Mouse (Mus musculus) megakaryocyte, embryonic 14.5 days (primary cell): ENCODE results near the gene Ccdc163.

Experiments
- FLI1 ChIP-seq: IDR thresholded peaks from 2 replicates; pipeline ENCODE4 v1.6.1; 2012; ENCODE audit warnings: low read length, inconsistent platforms, mixed read lengths
- GATA1 ChIP-seq: IDR thresholded peaks from 3 replicates; pipeline ENCODE4 v1.6.1; 2012; ENCODE audit warnings: mixed read lengths, low read length, inconsistent platforms, borderline replicate concordance

DNA sequence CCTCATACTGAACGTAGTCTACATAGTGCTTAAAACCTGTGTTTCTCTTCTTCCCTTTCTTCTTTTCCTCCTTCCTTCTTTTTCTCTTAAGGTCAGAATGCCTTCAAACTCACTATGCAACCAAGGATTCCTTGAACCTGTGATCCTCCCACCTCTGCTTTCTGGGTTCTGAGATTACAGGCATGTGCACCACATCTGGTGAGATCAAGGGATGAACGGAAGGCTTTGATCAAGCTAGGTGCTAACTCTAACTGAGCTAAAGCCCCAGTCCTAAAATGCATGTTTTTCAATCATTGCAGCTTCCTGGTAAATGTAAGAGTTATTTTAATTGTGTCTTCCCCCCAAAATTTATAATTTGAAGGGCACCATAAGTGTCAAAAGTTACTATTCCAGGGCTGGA, 26.7 kb downstream of the Ccdc163 start:
- TF ChIP-seq GATA1 (no peak), FLI1 (no peak)
